Mouse (Mus musculus) hindlimb bud, embryonic 11.5 days (tissue): ENCODE measurements around the gene Camk2g.
"Not testable (repeated sequence)": the region's sequence is repeated elsewhere in the genome, so short reads cannot be mapped to it uniquely, and the experiment has no call there.

Source experiments
- DNase-seq: peaks from one replicate; pipeline ENCODE4 v3.0.0-alpha.2; 2012; ENCODE audit warnings: low read depth, low spot score; ENCODE audit errors: extremely low spot score

Camk2g gene

GRCm38 (mm10) chr14:20707201-20708190, 86.4 kb downstream of the Camk2g start, which contains the start of gene Zswim8:
Gene Zswim8, plus strand, starts transcription at chr14:20707552.
- DNase-seq: peak; percentile 89

DNA sequence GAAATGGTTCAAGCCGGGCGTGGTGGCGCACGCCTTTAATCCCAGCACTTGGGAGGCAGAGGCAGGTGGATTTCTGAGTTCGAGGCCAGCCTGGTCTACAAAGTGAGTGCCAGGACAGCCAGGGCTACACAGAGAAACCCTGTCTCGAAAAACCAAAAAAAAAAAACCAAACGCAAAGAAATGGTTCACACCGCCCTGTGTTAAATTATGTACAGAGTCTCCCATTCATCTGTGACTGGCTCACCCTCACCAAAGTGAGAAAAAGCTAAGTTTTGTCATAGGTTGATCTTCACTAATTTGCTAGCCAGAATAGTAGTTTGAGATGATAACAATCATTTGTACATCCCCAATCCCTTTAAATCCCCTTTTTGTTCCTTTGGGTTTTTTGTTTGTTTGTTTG, 90.4 kb downstream of the Camk2g start:
- not testable (repeated sequence) for DNase-seq

- DNase-seq: no peak
These were observed 91.0 kb downstream of the Camk2g start, which contains the start of gene Chchd1 for GRCm38 (mm10) chr14:20702741-20703381. Gene Chchd1, plus strand, starts transcription at chr14:20703006.

DNA sequence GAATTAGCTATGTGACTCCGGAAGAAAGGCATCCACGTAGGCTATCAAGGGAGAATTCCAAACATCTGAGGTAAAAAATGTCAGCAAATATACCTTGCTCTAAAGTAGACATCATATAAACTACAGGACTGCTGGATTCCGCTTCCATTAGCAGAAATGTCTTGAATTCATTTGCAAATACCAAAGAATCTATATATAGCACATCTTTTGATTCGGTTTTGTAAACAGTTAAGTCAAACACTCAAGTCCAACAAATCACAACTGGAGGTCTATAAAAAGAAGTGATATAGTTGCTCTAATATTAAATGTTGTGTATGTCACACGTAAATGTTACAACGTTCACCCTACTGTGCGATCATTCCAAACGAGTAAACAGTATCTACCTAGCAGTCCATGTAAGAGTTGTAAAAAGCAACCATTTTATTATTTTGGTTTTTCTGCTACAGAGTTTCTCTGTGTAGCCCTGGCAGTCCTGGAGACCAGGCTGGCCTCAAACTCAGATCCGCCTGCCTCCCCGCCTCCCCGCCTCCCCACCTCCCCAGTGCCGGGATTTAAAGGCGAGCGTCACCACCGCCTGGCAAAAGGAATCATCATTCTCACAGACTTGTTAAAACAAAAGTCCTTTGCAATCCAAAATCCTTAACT, 91.7 kb downstream of the Camk2g start:
- no peak for DNase-seq

DNA sequence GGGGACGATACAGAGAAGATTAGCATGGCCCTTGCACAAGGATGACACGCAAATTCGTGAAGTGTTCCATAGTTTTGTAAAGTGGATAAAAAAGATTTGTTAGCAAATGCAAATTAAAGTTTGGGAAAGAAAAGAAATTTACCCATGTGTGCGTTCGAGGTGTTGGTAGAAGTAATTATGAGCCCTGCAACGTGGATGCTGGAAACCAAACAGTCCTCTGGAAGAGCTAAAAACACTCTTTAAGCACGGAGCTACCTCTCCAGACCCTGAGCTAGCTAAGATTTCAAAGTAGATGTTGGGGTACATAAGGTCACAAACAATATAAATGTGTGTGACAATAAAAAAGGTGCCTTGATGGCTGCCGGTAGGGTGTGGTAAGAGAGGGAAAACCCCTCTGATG, 92.3 kb downstream of the Camk2g start:
- no peak for DNase-seq

- DNase-seq: no peak
These were observed 93.5 kb downstream of the Camk2g start for GRCm38 (mm10) chr14:20700362-20700761.

GRCm38 (mm10) chr14:20698515-20698914, 95.4 kb downstream of the Camk2g start:
- DNase-seq: no peak

DNA sequence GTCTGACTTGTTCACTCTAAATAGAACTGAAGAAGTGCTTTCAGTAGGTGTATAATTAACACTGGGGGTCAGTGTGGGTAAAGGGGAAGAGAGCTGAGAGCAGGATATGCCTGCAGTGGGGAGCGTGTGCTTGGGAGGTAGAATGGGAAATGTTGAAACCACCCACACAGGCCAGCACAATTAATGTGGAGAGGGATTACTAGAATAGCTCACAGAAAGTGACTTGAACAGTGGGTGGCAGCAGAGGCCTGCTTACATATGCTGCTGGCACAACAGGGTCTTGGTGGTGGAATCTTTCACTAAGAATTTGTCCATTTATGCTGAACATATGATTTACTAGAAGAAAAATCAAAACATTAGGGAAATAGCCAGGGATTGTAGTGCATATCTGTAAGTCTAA, 96.9 kb downstream of the Camk2g start:
- no peak for DNase-seq

GRCm38 (mm10) chr14:20695761-20696520, 97.9 kb downstream of the Camk2g start:
- DNase-seq: no peak

DNA sequence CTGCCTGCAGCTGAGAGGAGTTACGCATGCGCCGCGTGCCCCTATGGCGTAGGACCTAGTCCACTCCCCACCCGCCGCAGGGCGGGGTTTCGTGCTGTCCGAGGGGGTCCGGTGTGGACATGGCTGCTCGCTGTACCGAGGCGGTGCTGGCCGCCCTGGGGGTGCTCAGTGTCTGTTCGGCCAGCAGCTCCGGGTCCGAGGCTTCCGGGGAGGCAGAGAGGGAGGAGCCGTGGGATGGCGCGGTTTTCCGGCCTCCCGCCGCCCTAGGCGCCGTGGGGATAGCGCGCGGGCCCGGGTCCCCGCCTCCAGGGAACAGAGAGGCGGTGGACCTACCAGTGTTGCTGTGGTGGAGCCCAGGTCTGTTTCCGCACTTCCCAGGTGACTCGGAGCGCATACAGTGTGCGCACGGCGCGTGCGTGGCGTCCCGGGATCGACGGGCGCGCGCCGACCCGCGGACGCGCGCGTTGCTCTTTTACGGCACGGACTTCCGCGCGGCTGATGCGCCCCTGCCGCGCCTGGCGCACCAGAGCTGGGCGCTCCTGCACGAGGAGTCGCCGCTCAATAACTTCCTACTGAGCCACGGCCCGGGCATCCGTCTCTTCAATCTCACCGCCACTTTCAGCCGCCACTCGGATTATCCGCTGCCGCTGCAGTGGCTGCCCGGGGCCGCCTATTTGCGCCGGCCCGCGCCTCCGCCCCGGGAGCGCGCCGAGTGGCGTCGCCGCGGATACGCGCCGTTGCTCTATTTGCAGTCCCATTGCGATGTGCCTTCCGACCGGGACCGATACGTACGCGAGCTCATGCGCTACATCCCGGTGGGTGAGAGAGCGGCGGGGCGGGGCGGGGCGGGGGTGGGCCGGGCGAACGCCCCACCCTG, 98.8 kb downstream of the Camk2g start, which contains the start of gene Fut11:
TSS of gene Fut11 (plus strand) at position 85 of the 877 bp plus-strand sequence.
- no peak for DNase-seq

DNA sequence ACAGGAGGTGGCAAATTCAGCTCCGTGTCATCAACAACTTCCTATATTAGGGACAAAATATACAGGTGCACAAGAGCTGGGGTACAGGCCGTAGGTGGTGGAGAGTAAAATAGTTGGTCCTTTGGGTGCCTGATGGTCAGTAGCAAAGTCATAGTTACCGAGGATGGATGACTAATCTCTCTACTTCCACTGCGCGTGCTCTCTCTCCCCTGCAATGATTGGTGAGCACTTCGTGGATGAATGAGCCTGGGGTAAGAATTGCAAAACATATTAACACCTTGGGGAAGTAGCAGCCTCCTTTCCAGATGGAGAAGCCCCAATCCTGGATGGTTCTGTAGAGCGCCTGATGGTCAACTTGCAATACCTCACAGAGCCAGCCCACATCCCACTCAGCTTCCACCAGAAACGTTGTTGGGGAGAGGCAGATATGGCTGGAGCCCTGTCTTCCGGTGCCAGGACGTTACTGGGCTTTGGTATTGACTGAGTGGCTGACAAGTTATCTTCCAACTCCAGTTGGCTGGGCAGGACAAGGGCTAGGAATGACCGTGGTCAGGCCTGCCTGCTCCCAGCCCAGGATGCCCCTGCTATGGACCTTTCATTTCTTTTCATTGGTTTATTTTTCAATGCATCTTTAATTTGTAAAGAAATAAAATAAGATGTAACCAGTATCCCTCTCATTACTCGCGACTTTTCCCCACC, 99.6 kb downstream of the Camk2g start:
- no peak for DNase-seq

DNA sequence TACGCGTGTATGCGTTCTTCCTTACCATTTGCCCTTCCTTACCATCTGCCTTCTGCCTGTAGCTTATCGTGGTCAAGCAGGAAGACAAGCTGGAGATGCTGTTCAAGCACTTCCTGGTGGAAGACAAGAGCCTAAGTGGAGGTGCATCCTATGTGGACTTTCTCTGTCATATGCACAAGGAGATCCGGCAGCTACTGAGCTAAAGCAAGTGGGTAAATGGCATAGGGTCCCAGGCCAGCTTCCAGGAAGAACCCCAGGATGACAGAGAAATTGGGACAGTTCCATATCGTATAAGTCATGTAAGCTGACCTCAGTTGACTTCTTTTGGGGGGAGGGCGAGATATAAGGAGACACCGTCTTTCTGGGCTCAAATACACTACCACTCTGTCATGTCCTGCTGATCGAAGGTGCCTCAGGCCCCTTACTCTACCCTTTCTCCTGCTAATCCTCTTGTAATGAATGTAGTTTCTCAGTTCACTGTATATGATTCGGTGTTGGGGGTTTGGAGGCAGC, 100.2 kb downstream of the Camk2g start:
- DNase-seq: no peak

GRCm38 (mm10) chr14:20691772-20692171, 102.1 kb downstream of the Camk2g start:
- no peak for DNase-seq

GRCm38 (mm10) chr14:20689009-20689408, 104.9 kb downstream of the Camk2g start:
- no peak for DNase-seq

DNA sequence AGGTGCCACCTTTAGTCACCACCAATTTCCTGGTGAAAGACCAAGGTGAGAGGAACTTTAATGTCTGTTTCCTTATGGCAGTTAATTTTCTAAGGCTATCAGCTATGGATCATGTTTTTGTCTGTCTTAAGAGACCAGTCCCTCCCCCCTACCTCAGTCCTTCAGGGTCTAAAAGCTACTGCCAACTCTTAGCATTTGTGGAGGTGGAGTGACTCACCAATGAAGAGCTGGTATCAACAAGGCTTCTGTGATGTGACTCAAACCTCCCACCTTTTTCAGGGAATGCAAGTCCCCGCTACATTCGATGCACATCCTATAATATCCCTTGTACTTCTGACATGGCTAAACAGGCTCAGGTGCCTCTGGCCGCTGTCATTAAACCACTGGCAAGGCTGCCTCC, 107.3 kb downstream of the Camk2g start:
- DNase-seq: no peak
